Mouse (Mus musculus) limb, embryonic 13.5 days (tissue): ENCODE results near the gene Cd47. TPM values are rescaled to one million over a fixed set of nuclear protein-coding genes. Genes with fewer than 3 reads are reported as not detected.

ENCODE experiments used
- ATAC-seq: fragments of 200-750 bp; cut with Nextera tagmentation; 2 replicates; pipeline ENCODE4 v1.8.0; 2017; ENCODE audit warnings: low read depth, moderate number of reproducible peaks, moderate TSS enrichment; ENCODE audit not compliant: low FRiP score
- H3K27ac ChIP-seq: fragments of 300-500 bp; sonication (generic); 2 replicates; pipeline ENCODE4 v1.5.1; 2015; ENCODE audit warnings: inconsistent platforms, mild to moderate bottlenecking, moderate library complexity
- H3K27me3 ChIP-seq: fragments of 300-500 bp; sonication (generic); 2 replicates; pipeline ENCODE4 v1.6.1; 2015; ENCODE audit warnings: mild to moderate bottlenecking, inconsistent platforms
- H3K36me3 ChIP-seq: fragments of 300-500 bp; sonication (generic); 2 replicates; pipeline ENCODE4 v1.6.1; 2015; ENCODE audit warnings: inconsistent platforms, mild to moderate bottlenecking, moderate library complexity
- H3K4me1 ChIP-seq: fragments of 300-500 bp; sonication (generic); 2 replicates; pipeline ENCODE4 v1.6.1; 2015; ENCODE audit warnings: inconsistent platforms
- H3K4me2 ChIP-seq: fragments of 300-500 bp; sonication (generic); replicated peaks from 2 replicates; pipeline ENCODE4 v1.6.1; 2015; ENCODE audit warnings: inconsistent platforms, mild to moderate bottlenecking, moderate library complexity
- H3K4me3 ChIP-seq: fragments of 300-500 bp; sonication (generic); 2 replicates; pipeline ENCODE4 v1.5.1; 2015; ENCODE audit warnings: moderate library complexity, mild to moderate bottlenecking, inconsistent platforms
- H3K9ac ChIP-seq: fragments of 300-500 bp; sonication (generic); 2 replicates; pipeline ENCODE4 v1.6.1; 2015; ENCODE audit warnings: mild to moderate bottlenecking, inconsistent platforms
- H3K9me3 ChIP-seq: fragments of 300-500 bp; sonication (generic); 2 replicates; pipeline ENCODE4 v1.6.1; 2016; ENCODE audit warnings: inconsistent platforms
- WGBS: fragments of 180-500 bp; shearing (Covaris S2); methylation state at CpG from one replicate; pipeline ENCODE4 v1.1.7; 2015; 5-methylcytosine and 5-hydroxymethylcytosine counted together
- polyA plus RNA-seq: library from polyadenylated mRNA; unstranded; fragments of >200 nt; fragmentation: Nextera tagmentation; extraction: Ambion mirVana; gene quantifications from 2 replicates; pipeline ENCODE4 v1.2.1, GENCODE M21; 2015

Cd47 gene
- polyA plus RNA-seq, 1 experiment from 2014 or later: 62.5 TPM

DNA sequence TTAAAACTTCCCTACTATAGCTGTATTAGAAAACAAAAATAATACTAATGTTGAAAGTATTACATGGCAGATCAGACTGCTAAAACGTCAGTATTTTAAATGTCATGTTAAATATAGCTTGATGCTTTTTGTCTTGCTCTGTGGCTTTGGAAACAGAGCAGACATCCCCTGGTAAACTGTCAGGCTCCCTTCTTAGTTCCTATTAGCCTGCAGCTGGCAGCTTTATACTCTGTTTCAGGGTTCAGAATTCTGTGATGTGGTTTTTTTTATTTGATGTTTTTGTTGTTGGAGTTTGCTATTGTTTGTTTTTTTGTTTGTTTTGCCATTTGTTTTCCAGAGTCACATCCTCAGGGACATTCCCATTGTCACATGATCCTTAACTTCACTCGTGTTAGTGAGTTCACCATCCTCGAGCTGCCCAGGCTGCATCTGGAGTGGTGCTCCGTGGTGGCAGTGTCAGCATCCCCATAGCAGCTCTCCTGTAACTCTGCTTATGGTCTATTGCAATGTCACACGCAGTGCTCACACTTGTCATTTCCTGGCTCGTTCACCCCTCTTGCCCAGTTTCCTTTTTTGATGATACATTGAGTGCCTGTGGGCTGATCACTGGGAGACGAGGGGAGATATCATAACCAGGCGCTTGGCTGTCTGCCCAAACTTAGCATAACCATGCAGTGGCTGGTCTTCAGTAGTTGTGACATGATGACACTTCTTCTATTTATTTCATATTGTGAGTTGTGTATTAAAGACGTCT lies 87.7 kb downstream of the Cd47 start:
- Histone ChIP-seq H3K27me3 (no peaks in the 10 kb centered on the region), H3K4me1 (no peaks in the 10 kb centered on the region), H3K9ac (no peak overlapping the region), H3K4me2 (no peak overlapping the region), H3K27ac (no peak overlapping the region), H3K9me3 (peaks cover 7% of the 10 kb centered on the region), H3K36me3 (peaks cover 12% of the 10 kb centered on the region), H3K4me3 (no peak overlapping the region)
- WGBS: 76% methylated on average over 9 of the region's 9 CpGs
- no peak for ATAC-seq

DNA sequence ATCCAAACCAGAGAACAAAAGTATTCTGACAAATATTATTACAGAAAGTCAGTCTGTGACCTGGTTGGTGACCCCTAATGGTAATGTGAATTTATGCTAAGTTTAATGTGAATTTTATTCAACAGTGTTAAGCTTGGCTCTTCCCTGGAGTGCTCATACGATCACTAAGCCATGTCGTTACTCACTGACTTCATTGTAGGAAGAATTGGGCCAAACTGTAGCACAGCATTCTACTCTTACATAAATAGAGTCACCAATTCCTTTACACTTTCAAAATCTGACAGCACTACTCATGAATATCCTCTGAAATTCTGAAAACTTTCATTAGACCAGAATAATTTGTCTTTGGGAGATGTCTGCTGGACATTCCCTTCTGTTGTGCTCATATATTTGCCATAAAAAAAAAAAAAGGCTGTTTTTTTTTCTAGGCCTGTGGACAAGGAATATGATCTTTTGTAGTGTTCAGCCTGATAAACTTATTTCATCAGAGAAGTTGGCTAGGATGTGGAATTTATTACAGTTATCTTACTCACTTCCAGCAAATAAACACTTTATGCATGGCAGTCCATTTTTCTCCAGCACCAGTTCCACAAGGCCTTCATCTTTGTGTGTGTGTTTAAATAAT lies 88.8 kb downstream of the Cd47 start:
- no peak for ATAC-seq
- Histone ChIP-seq H3K36me3 (peaks cover 12% of the 10 kb centered on the region), H3K4me3 (no peak overlapping the region), H3K27ac (no peak overlapping the region), H3K9me3 (peaks cover 7% of the 10 kb centered on the region), H3K4me2 (no peak overlapping the region), H3K27me3 (no peaks in the 10 kb centered on the region), H3K4me1 (peaks cover under 1% of the 10 kb centered on the region), H3K9ac (no peak overlapping the region)
- 60% methylated on average over 2 of the region's 2 CpGs for WGBS

DNA sequence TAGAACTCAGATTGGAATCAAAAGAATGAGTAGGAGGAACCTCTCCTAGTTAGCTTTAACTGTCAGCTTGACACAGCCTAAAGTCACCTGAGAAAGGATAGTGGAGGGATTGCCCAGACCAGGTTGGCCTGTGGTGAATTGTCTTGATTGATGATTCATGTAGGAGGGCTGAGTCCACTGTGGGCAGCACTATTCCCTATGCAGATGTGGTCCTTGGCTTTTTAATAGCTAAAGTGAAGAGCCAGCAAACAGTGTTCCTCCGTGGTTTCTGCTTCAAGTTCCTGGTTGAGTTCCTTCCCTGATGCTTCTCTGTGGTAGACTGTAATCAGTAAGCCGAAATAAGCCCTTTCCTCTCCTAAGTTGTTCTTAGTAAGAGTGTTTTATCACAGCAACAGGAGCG lies 91.9 kb downstream of the Cd47 start:
- 89% methylated on average over 3 of the region's 3 CpGs for WGBS
- no peak overlapping the region for H3K4me2 ChIP-seq
- no peak overlapping the region for H3K27ac ChIP-seq
- no peaks in the 10 kb centered on the region for H3K27me3 ChIP-seq
- ATAC-seq: no peak
- peaks cover 5% of the 10 kb centered on the region for H3K36me3 ChIP-seq
- H3K9me3 ChIP-seq: peaks cover 7% of the 10 kb centered on the region
- H3K4me3 ChIP-seq: no peak overlapping the region
- H3K9ac ChIP-seq: no peak overlapping the region
- H3K4me1 ChIP-seq: peaks cover 11% of the 10 kb centered on the region

DNA sequence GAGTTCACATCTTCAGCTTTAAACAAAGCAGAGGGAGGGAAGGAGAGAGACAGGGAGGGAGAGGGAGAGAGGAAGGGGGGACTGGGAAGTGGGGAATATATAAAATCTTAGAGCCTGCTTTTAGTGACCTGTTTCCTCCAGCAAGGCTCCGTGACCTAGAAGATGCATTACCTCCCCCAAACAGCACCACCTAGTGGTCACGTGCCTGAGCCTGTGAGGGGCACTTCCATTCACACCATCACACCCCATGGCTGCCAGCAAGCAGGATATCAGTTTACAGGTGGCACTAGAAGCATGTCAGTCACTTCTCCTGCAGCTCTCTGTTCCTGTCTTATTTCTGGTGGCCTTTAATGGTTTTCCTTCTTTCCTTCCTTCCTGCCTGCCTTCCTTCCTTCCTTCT lies 92.6 kb downstream of the Cd47 start:
- Histone ChIP-seq H3K36me3 (peaks cover 5% of the 10 kb centered on the region), H3K4me1 (peaks cover 11% of the 10 kb centered on the region), H3K9ac (no peak overlapping the region), H3K9me3 (peaks cover 7% of the 10 kb centered on the region), H3K4me2 (no peak overlapping the region), H3K4me3 (no peak overlapping the region), H3K27me3 (no peaks in the 10 kb centered on the region), H3K27ac (no peak overlapping the region)
- ATAC-seq: no peak
- whole genome bisulfite sequencing: 69% methylated on average over 2 of the region's 2 CpGs

DNA sequence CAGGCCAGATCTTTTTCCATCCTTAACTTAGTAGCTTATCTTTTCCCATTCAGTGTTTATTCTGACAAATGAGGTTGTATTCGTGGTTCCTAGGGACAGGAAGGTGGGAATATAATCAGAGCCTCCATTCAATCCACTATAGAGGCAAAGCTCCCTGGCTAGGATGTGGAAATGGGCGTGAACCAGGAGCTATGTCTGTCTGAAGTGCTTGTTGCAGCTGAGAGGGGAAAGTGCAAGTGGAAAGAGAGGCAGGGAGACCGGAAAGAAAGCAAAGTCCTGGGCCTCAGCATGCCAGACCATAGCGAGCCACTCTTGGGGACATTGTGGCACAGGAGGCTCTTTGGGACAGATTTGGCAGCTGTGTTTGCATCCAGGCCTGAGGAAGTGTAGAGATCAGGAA lies 94.3 kb downstream of the Cd47 start:
- peaks cover 7% of the 10 kb centered on the region for H3K9me3 ChIP-seq
- WGBS: 50% methylated on average over 4 of the region's 4 CpGs
- no peaks in the 10 kb centered on the region for H3K27me3 ChIP-seq
- H3K36me3 ChIP-seq: peaks cover 8% of the 10 kb centered on the region
- H3K4me3 ChIP-seq: no peak overlapping the region
- no peak overlapping the region for H3K4me2 ChIP-seq
- H3K9ac ChIP-seq: no peak overlapping the region
- H3K27ac ChIP-seq: no peak overlapping the region
- no peak for ATAC-seq
- H3K4me1 ChIP-seq: peaks cover 11% of the 10 kb centered on the region

DNA sequence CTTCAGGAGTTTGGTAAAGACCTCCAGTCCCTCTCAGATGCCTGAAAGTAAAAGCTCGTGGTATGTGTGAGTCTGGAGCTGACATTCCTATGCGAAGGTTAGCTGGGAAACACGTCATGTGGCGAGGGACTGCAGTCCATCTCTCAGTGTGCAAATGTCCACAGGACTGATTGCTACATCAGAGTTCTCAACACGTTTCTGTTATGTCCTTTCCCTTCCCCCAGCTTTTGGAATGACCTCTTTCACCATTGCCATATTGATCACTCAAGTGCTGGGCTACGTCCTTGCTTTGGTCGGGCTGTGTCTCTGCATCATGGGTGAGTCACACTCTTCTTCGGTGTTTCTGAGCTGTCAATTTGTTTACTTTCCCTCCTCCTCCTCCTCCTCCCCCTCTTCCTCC lies 95.8 kb downstream of the Cd47 start:
- H3K27ac ChIP-seq: no peak overlapping the region
- 76% methylated on average over 8 of the region's 8 CpGs for WGBS
- no peak for ATAC-seq

DNA sequence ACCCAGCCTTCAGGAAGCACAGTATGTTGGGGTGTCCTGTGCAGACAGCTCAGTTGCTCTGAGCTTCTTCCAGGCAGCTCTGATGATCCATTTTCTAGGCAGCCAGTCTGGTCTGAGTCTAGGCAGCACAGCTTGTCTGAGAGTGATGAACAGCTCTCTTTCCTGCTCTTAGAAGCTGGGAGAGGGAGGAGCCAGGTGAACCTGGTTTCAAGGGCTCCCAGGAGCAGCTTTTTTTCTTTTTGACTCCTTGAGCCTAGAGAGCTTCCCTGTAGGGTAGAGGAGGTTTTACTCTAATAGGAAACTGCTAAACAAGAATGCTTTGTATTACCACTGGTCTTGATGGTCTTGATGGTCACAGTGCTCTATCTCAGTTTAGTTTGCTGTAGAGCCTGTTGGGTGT lies 101.1 kb downstream of the Cd47 start:
- no peaks in the 10 kb centered on the region for H3K9me3 ChIP-seq
- no peak overlapping the region for H3K4me2 ChIP-seq

More for the DNA sequence above, 95.8 kb downstream of the Cd47 start:
- Histone ChIP-seq H3K4me3 (no peak overlapping the region), H3K9me3 (peaks cover 7% of the 10 kb centered on the region), H3K36me3 (peaks cover 8% of the 10 kb centered on the region), H3K4me2 (no peak overlapping the region), H3K27me3 (no peaks in the 10 kb centered on the region), H3K4me1 (peaks cover 11% of the 10 kb centered on the region), H3K9ac (no peak overlapping the region)

DNA sequence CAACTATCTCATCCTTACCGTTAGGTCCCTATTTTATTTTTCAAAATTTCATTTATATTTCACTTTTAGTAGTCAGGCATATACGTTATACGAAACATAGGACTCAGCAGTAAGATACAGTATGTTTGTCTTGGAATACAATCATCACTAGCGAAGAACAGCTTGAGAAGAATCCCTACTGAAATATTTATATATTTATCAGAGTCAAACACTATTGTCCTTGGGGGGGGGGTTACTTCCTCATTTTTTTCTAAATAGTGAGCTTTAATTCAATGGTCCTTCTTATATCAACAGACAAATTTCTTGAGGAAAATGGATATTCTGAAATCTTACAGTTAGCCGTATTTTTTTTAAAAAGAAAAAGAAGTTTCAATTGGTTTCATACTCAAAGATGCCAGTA lies 101.8 kb downstream of the Cd47 start:
- no peak for ATAC-seq
- no peak overlapping the region for H3K4me2 ChIP-seq
- 99% methylated on average over 5 of the region's 5 CpGs for WGBS

More for the DNA sequence above, 101.1 kb downstream of the Cd47 start:
- peaks cover 17% of the 10 kb centered on the region for H3K4me1 ChIP-seq
- peaks cover 6% of the 10 kb centered on the region; the same call in 1 of the 2 replicates for H3K36me3 ChIP-seq
- ATAC-seq: no peak
- no peak overlapping the region for H3K4me3 ChIP-seq
- H3K9ac ChIP-seq: no peak overlapping the region
- H3K27ac ChIP-seq: no peak overlapping the region
- H3K27me3 ChIP-seq: no peaks in the 10 kb centered on the region

DNA sequence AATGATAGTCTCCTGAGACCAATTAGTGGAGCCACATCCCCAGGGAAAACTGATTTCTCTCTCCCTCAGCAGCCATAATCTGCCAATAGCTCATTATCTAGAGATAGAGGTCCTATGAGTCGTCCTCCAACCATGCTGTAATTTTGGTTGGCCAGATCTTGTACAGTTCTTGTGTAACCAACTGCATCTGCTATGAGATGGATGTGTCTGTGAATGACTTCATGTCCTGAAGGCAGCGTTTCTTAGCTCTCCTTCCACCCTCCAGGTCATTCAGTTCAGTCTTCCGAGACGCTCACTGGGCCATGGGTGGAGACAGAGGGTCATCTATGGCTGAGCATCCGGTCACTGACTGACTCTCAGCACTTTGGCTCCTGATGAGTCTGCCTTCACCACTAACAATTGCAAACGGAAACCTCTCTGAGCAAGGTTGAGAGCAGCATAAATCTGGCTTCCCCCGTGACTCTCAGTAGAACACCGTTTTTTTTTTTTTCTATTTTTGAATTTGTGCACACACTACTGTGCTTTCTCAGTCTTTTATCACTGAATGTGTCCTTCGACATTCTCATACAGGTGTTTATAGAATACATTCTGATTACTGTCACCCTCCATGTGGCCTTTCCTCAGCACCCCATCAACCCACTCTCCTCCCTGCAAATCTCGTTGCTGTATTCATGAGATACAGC lies 104.1 kb downstream of the Cd47 start:
- peaks cover 24% of the 10 kb centered on the region for H3K4me1 ChIP-seq
- H3K27me3 ChIP-seq: no peaks in the 10 kb centered on the region
- H3K9me3 ChIP-seq: no peaks in the 10 kb centered on the region
- peaks cover 4% of the 10 kb centered on the region; the same call in 1 of the 2 replicates for H3K36me3 ChIP-seq
- no peak overlapping the region for H3K4me2 ChIP-seq
- 0 out of 2 replicates have a peak overlapping the region, but pooled peaks have one; percentile 75 for H3K27ac ChIP-seq
- WGBS: 85% methylated on average over 10 of the region's 10 CpGs
- no peak overlapping the region for H3K9ac ChIP-seq
- H3K4me3 ChIP-seq: no peak overlapping the region
- no peak for ATAC-seq

More for the DNA sequence above, 101.8 kb downstream of the Cd47 start:
- Histone ChIP-seq H3K9ac (no peak overlapping the region), H3K27ac (no peak overlapping the region), H3K36me3 (peaks cover 6% of the 10 kb centered on the region; the same call in 1 of the 2 replicates), H3K9me3 (no peaks in the 10 kb centered on the region), H3K27me3 (no peaks in the 10 kb centered on the region), H3K4me1 (peaks cover 21% of the 10 kb centered on the region), H3K4me3 (no peak overlapping the region)

DNA sequence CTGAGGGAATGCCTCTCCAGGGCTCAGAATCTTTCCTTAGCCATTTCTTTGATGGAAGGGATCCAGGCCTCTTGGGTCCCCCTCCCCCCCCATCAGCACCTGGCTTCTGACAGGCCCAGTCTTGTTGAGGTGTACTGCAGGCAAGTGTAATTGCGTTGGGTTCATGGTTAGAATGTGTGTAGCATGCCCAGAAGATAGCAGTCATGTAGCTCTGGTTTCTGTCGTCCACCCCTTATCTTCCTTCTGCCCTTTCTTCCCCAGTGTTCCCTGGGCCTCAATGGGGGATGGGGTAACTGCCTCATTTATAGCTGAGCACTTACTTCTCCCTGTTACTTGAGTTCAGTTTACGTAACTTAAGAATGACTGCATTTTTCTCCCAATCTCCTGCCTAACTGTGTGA lies 104.7 kb downstream of the Cd47 start:
- 0 out of 2 replicates have a peak, but pooled peaks cover 3% of the 10 kb centered on the region for H3K36me3 ChIP-seq
- ATAC-seq: no peak; the same call in 1 of the 2 replicates
- H3K27ac ChIP-seq: peak overlapping the region; percentile 75
- WGBS: 29% methylated on average over 3 of the region's 3 CpGs
- H3K9me3 ChIP-seq: no peaks in the 10 kb centered on the region
- H3K27me3 ChIP-seq: no peaks in the 10 kb centered on the region
- H3K4me2 ChIP-seq: peak overlapping the region; percentile 37; the same call in 1 of the 2 replicates
- peaks cover 28% of the 10 kb centered on the region for H3K4me1 ChIP-seq
- H3K4me3 ChIP-seq: no peak overlapping the region
- no peak overlapping the region for H3K9ac ChIP-seq

DNA sequence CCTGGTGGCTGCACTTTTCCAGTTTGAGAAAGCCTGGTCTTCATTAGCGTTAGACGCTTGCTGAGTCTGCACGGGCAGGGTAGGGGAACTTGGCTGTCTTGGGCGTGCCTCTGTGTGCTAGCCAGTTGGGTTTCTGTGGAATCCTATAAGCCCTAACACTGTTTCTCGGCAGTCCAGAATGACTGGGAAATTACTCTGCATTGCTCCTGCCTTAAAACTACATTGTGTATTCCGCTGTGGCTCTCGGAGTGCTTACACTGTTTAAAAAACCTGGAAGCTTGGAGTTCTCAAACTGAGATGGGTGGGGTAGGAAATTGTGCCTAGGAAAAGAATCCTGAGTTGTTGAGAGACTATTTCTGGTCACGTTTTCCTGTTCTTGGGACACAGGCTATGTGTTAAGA lies 105.3 kb downstream of the Cd47 start:
- Histone ChIP-seq H3K4me2 (peak overlapping the region; percentile 37), H3K4me3 (no peak overlapping the region), H3K9me3 (no peaks in the 10 kb centered on the region), H3K36me3 (0 out of 2 replicates have a peak, but pooled peaks cover 3% of the 10 kb centered on the region), H3K9ac (no peak overlapping the region), H3K27me3 (no peaks in the 10 kb centered on the region), H3K27ac (peak overlapping the region; percentile 75), H3K4me1 (peaks cover 28% of the 10 kb centered on the region)
- peak; percentile 78; the same call in 1 of the 2 replicates for ATAC-seq
- WGBS: 16% methylated on average over 8 of the region's 8 CpGs

DNA sequence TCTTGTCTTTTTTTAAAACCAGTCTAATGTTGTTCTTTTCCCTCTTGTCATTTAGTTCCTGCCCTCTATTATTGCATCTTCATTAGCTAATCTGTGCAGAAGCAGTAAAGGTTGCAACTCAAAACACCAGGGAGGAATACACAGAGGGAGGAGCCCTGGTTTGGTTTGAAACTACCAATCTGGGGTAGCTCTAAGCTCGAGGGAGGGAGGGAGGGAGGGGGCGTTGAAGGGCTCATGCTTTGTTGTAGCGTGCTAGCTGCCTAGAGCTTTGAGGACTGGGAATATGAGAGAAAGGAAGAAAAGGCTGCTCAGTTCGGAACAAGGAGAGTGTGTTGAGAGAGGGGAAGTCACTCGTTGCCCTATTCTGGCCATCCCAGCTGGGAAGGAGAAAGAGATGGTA lies 105.7 kb downstream of the Cd47 start:
- H3K27me3 ChIP-seq: no peaks in the 10 kb centered on the region
- ATAC-seq: no peak
- H3K4me2 ChIP-seq: peak overlapping the region; percentile 37
- H3K36me3 ChIP-seq: peaks cover 3% of the 10 kb centered on the region; the same call in 1 of the 2 replicates
- 22% methylated on average over 5 of the region's 5 CpGs for WGBS
- no peak overlapping the region for H3K4me3 ChIP-seq
- peaks cover 28% of the 10 kb centered on the region for H3K4me1 ChIP-seq
- H3K9ac ChIP-seq: no peak overlapping the region
- no peaks in the 10 kb centered on the region for H3K9me3 ChIP-seq
- H3K27ac ChIP-seq: peak overlapping the region; percentile 75; the same call in 1 of the 2 replicates
